28 mouse cellular contexts compared by ENCODE assay signal in genomic region chr1:86378662-86379061, GRCm38 (mm10). TPM values are rescaled to one million over a fixed set of nuclear protein-coding genes. Genes with fewer than 3 reads are reported as not detected.
DNase-seq lines count a peak whose midpoint lies in the region; ATAC-seq and TF ChIP-seq lines count a peak whose summit lies in the region.
"Had no signal": no experiment of that assay in that cellular context is flagged by ENCODE, and none has a peak within 500 bp of the region (broad histone marks: within the 10 kb centered on the region; RNA-seq: fewer than 3 reads in every experiment).

No protein-coding gene starts in this region.

- ATAC-seq in heart, embryonic 11.5 days (replicated peaks; ENCODE audit: insufficient number of reproducible peaks, low FRiP score, low TSS enrichment), result no peak
- ATAC-seq in granulocyte monocyte progenitor cell, adult 5-6 weeks (replicated peaks; ENCODE audit: poor library complexity, severe bottlenecking), result peak; percentile 56
- ATAC-seq in stomach, postnatal 0 days (ENCODE audit: low FRiP score, low TSS enrichment), result no peak
- ATAC-seq: activated CD4-positive, CD25-positive, alpha-beta regulatory T cell, adult 4 months; intestine, embryonic 16.5 days; lung, postnatal 0 days had no signal

- intact Hi-C loops in heart, postnatal 36 days (cut with DNase I), result no loop called here

- WGBS in heart, embryonic 11.5 days (ENCODE audit: insufficient replicate concordance), result 45% methylated on average over 6 of the region's 6 CpGs
- 53% methylated on average over 6 of the region's 6 CpGs for WGBS in stomach, postnatal 0 days

- no peaks in the 10 kb centered on the region for H3K36me3 ChIP-seq in heart, embryonic 11.5 days (ENCODE audit: control insufficient read depth, insufficient read depth, low read length)
- H3K36me3 ChIP-seq in stomach, postnatal 0 days (ENCODE audit: control insufficient read depth, insufficient read depth, low read length), result no peaks in the 10 kb centered on the region
- H3K36me3 ChIP-seq: embryonic facial prominence, embryonic 12.5 days; hindbrain, embryonic 15.5 days; liver, embryonic 15.5 days had no signal

- no peak for TF ChIP-seq EP300 in stomach, postnatal 0 days (optimal IDR thresholded peaks at IDR 0.05)

- H3K9ac ChIP-seq in heart, embryonic 11.5 days (ENCODE audit: low read depth, low read length), result no peak overlapping the region
- H3K9ac ChIP-seq in stomach, postnatal 0 days (ENCODE audit: low read length), result no peak overlapping the region
- H3K9ac ChIP-seq: hindbrain, embryonic 15.5 days; liver, embryonic 15.5 days had no signal

- no peak overlapping the region for H3K4me3 ChIP-seq in heart, embryonic 11.5 days (ENCODE audit: low read depth, low read length)
- H3K4me3 ChIP-seq in layer of hippocampus, adult 2 months, result no peak overlapping the region
- no peak overlapping the region for H3K4me3 ChIP-seq in stomach, postnatal 0 days (ENCODE audit: low read depth, low read length)
- H3K4me3 ChIP-seq: embryonic facial prominence, embryonic 12.5 days; hindbrain, embryonic 15.5 days; liver, embryonic 15.5 days had no signal

- no peak for TF ChIP-seq CTCF in layer of hippocampus, adult 2 months (conservative IDR thresholded peaks at IDR 0.05)
- no peak for TF ChIP-seq CTCF in stomach, postnatal 0 days (IDR thresholded peaks at IDR 0.05; ENCODE audit: low read depth)

- DNase-seq in heart, postnatal 36 days, result no peak
- DNase-seq in layer of hippocampus, adult 2 months (ENCODE audit: low spot score in 2 of 2), result no peak
- no peak for DNase-seq in layer of hippocampus, adult 11-12 months (ENCODE audit: low spot score)
- no peak for DNase-seq in stomach, postnatal 0 days (ENCODE audit: low spot score)
- no peak for DNase-seq in retina, embryonic 14.5 days (ENCODE audit: low spot score)
- DNase-seq: cerebellum, adult 2 months; gastrocnemius, postnatal 25 days; midbrain, embryonic 14.5 days; retina, postnatal 1 day; thymus, adult 18-20 months had no signal

- peak overlapping the region; percentile 70; the same call in 1 of the 2 replicates for H3K27ac ChIP-seq in heart, embryonic 11.5 days (ENCODE audit: low read depth, low read length)
- 0 out of 2 replicates have a peak overlapping the region, but pooled peaks have one; percentile 32 for H3K27ac ChIP-seq in layer of hippocampus, adult 2 months
- 0 out of 2 replicates have a peak overlapping the region, but pooled peaks have one; percentile 18 for H3K27ac ChIP-seq in stomach, postnatal 0 days (replicated peaks)
- H3K27ac ChIP-seq: embryonic facial prominence, embryonic 12.5 days; hindbrain, embryonic 15.5 days; liver, embryonic 15.5 days had no signal

- H3K27me3 ChIP-seq in heart, embryonic 11.5 days (ENCODE audit: control insufficient read depth, insufficient read depth, low read length), result no peaks in the 10 kb centered on the region
- no peaks in the 10 kb centered on the region for H3K27me3 ChIP-seq in stomach, postnatal 0 days (ENCODE audit: control insufficient read depth, insufficient read depth, low read length)
- H3K27me3 ChIP-seq: embryonic facial prominence, embryonic 12.5 days; hindbrain, embryonic 15.5 days; liver, embryonic 15.5 days; Patski had no signal

- peak overlapping the region; percentile 40 for H3K4me2 ChIP-seq in heart, embryonic 11.5 days
- no peak overlapping the region for H3K4me2 ChIP-seq in stomach, postnatal 0 days (replicated peaks; ENCODE audit: low read depth)
- H3K4me2 ChIP-seq: embryonic facial prominence, embryonic 12.5 days; hindbrain, embryonic 15.5 days; liver, embryonic 15.5 days had no signal

- H3K9me3 ChIP-seq in heart, embryonic 11.5 days (replicated peaks; ENCODE audit: control insufficient read depth, low read length), result no peaks in the 10 kb centered on the region
- no peaks in the 10 kb centered on the region for H3K9me3 ChIP-seq in stomach, postnatal 0 days (ENCODE audit: control insufficient read depth, low read length)
- H3K9me3 ChIP-seq: embryonic facial prominence, embryonic 12.5 days; hindbrain, embryonic 15.5 days; liver, embryonic 15.5 days had no signal

- peaks cover 19% of the 10 kb centered on the region for H3K4me1 ChIP-seq in heart, embryonic 11.5 days (ENCODE audit: control insufficient read depth, insufficient read depth, low read length)
- H3K4me1 ChIP-seq in stomach, postnatal 0 days (replicated peaks; ENCODE audit: control insufficient read depth, insufficient read depth), result no peaks in the 10 kb centered on the region
- H3K4me1 ChIP-seq: hindbrain, embryonic 15.5 days had no signal

RNA-seq across cellular contexts. Expression of gene Ncl, which starts 19.5 kb away (rescaled TPM):
- polyA plus RNA-seq in heart, embryonic 11.5 days (2014; fragmentation: Nextera tagmentation; extraction: Ambion mirVana), result 287 and 296 TPM in 2 replicates
- 100 to 1,000 TPM; 109 to 127 TPM for total RNA-seq in heart, postnatal 36 days (2021)
- 100 to 1,000 TPM; 140 to 145 TPM for total RNA-seq in layer of hippocampus, adult 2 months (2021)
- total RNA-seq in granulocyte monocyte progenitor cell, adult 5-6 weeks (2014; fragmentation: Nextera tagmentation), result 715 and 728 TPM in 2 replicates
- total RNA-seq in granulocyte monocyte progenitor cell, adult 5-6 weeks (2017), result 917 and 958 TPM in 2 replicates
- polyA plus RNA-seq in stomach, postnatal 0 days (2015; fragmentation: Nextera tagmentation; extraction: Ambion mirVana), result 198 and 202 TPM in 2 replicates

RNA-seq across cellular contexts. Expression of gene Nmur1, which starts 47.4 kb away (rescaled TPM):
- not detected in 2 replicates for polyA plus RNA-seq in heart, embryonic 11.5 days (2014; fragmentation: Nextera tagmentation; extraction: Ambion mirVana)
- not detected for total RNA-seq in heart, postnatal 36 days (2021)
- not detected for total RNA-seq in layer of hippocampus, adult 2 months (2021)
- total RNA-seq in granulocyte monocyte progenitor cell, adult 5-6 weeks (2014; fragmentation: Nextera tagmentation), result not detected in 2 replicates
- not detected in 2 replicates for total RNA-seq in granulocyte monocyte progenitor cell, adult 5-6 weeks (2017)
- 0.52 and 0.56 TPM in 2 replicates for polyA plus RNA-seq in stomach, postnatal 0 days (2015; fragmentation: Nextera tagmentation; extraction: Ambion mirVana)
- total RNA-seq: adrenal gland, postnatal 14 days; gastrocnemius, postnatal 25 days; layer of hippocampus, adult 8-10 months; left cerebral cortex, postnatal 36 days; megakaryocyte, adult 5-6 weeks; neutrophil, adult 5-6 weeks had no signal
- polyA plus RNA-seq: embryonic facial prominence, embryonic 12.5 days; liver, embryonic 15.5 days; midbrain, embryonic 14.5 days; Patski had no signal

RNA-seq across cellular contexts. Expression of gene Tex44, which starts 47.5 kb away (rescaled TPM):
- polyA plus RNA-seq in heart, embryonic 11.5 days (2014; fragmentation: Nextera tagmentation; extraction: Ambion mirVana), result not detected in 2 replicates
- not detected for total RNA-seq in heart, postnatal 36 days (2021)
- not detected for total RNA-seq in layer of hippocampus, adult 2 months (2021)
- total RNA-seq in granulocyte monocyte progenitor cell, adult 5-6 weeks (2014; fragmentation: Nextera tagmentation), result not detected in 2 replicates
- total RNA-seq in granulocyte monocyte progenitor cell, adult 5-6 weeks (2017), result not detected in 2 replicates
- not detected in 2 replicates for polyA plus RNA-seq in stomach, postnatal 0 days (2015; fragmentation: Nextera tagmentation; extraction: Ambion mirVana)
- total RNA-seq: adrenal gland, postnatal 14 days; gastrocnemius, postnatal 25 days; layer of hippocampus, adult 8-10 months; left cerebral cortex, postnatal 36 days; megakaryocyte, adult 5-6 weeks; neutrophil, adult 5-6 weeks had no signal
- polyA plus RNA-seq: activated CD4-positive, CD25-positive, alpha-beta regulatory T cell, adult 4 months; cerebellum, adult 2 months; embryonic facial prominence, embryonic 12.5 days; frontal cortex, adult 2 months; hindbrain, embryonic 15.5 days; intestine, embryonic 16.5 days; kidney, embryonic 16.5 days; liver, embryonic 15.5 days; lung, postnatal 0 days; midbrain, embryonic 14.5 days; Patski; small intestine, adult 2 months; urinary bladder, adult 2 months had no signal

Comparison
In these comparisons a context has a peak if more than half of its experiments do, and no peak if none do; other contexts are left out.
1. H3K27ac ChIP-seq: peak in every context shown above with its lines; median percentile 70 in heart, embryonic 11.5 days; 32 in layer of hippocampus, adult 2 months; 18 in stomach, postnatal 0 days.
2. RNA of gene Ncl, which starts 19.5 kb away (total RNA-seq): 715 to 958 TPM in granulocyte monocyte progenitor cell, adult 5-6 weeks; 140 to 145 TPM in layer of hippocampus, adult 2 months and 109 to 127 TPM in heart, postnatal 36 days; every median in the first group is over 4 times any median in the second.